Mouse (Mus musculus): Measurements from ENCODE around the gene Prdm4. TPM values are rescaled to one million over a fixed set of nuclear protein-coding genes. Genes with fewer than 3 reads are reported as not detected.

The Prdm4 gene
- total and polyA plus RNA-seq, 3 experiments: 19.0 to 27.9 (median 23.2) TPM

- Histone ChIP-seq H3K4me2 (ENCODE audit: insufficient read depth, low read depth, poor library complexity, severe bottlenecking) (no peak overlapping the region), H3K27me3 (replicated peaks) (no peaks in the 10 kb centered on the region), H3K9me3 (replicated peaks; ENCODE audit: low read length) (no peaks in the 10 kb centered on the region), H3K79me2 (replicated peaks; ENCODE audit: control insufficient read depth, extremely low read depth, insufficient read depth, poor library complexity, severe bottlenecking) (peaks cover 3% of the 10 kb centered on the region), H3K36me3 (replicated peaks in 1 of 2; ENCODE audit: control insufficient read depth in 1 of 2, insufficient read depth in 1 of 2, low read length in 1 of 2) (peaks cover 72 to 94% of the 10 kb centered on the region in 2 experiments), H3K27ac (ENCODE audit: insufficient read depth, low read depth) (no peak overlapping the region), H3K4me1 (ENCODE audit: control insufficient read depth in 1 of 2, insufficient read depth in 2 of 2) (peaks cover 3 to 34% of the 10 kb centered on the region in 2 experiments; a peak in 3 of 4 replicates), H3K4me3 (replicated peaks in 1 of 3; ENCODE audit: low read depth in 2 of 3, low read length in 2 of 3, poor library complexity in 1 of 3) (no peak overlapping the region), H3K9ac (ENCODE audit: insufficient read depth, low read depth) (no peak overlapping the region)
- DNase-seq (ENCODE audit: extremely low read depth): no peak
- no peak for TF ChIP-seq MXI1 (IDR thresholded peaks at IDR 0.05; ENCODE audit: low read depth, low read length)
- no peak for TF ChIP-seq UBTF (IDR thresholded peaks at IDR 0.05; ENCODE audit: low read depth, low read length)
- no peak for TF ChIP-seq HCFC1 (IDR thresholded peaks at IDR 0.05; ENCODE audit: low read depth, low read length)
- TF ChIP-seq RAD21 (IDR thresholded peaks at IDR 0.05; ENCODE audit: low read depth, low read length): no peak
- no peak for TF ChIP-seq RCOR1 (conservative IDR thresholded peaks at IDR 0.05; ENCODE audit: low read depth, low read length)
- TF ChIP-seq SMC3 (IDR thresholded peaks at IDR 0.05; ENCODE audit: low read depth, low read length): no peak
- dilution Hi-C loops (cut with MboI; ENCODE audit: extremely low pct_ligation_motif_present, extremely low pct_unique_long_range_greater_than_20kb, low sequenced_read_pairs) (no loop called here), in situ Hi-C loops (cut with MboI; ENCODE audit: low pct_ligation_motif_present, low pct_unique_long_range_greater_than_20kb, low sequenced_read_pairs) (no loop called here)
Observed at GRCm38 (mm10) chr10:85948483-85949196, 31.7 kb upstream of the Prdm4 start.

- H3K9me3 ChIP-seq (replicated peaks; ENCODE audit: low read length): no peaks in the 10 kb centered on the region
- H3K36me3 ChIP-seq (replicated peaks in 1 of 2; ENCODE audit: control insufficient read depth in 1 of 2, insufficient read depth in 1 of 2, low read length in 1 of 2): peaks cover 42 to 63% of the 10 kb centered on the region in 2 experiments
- no peak overlapping the region for H3K4me2 ChIP-seq (ENCODE audit: insufficient read depth, low read depth, poor library complexity, severe bottlenecking)
- no peak overlapping the region for H3K27ac ChIP-seq (ENCODE audit: insufficient read depth, low read depth)
- H3K4me3 ChIP-seq (replicated peaks in 1 of 3; ENCODE audit: low read depth in 2 of 3, low read length in 2 of 3, poor library complexity in 1 of 3): no peak overlapping the region
- dilution Hi-C loops (cut with MboI; ENCODE audit: extremely low pct_ligation_motif_present, extremely low pct_unique_long_range_greater_than_20kb, low sequenced_read_pairs) (no loop called here), in situ Hi-C loops (cut with MboI; ENCODE audit: low pct_ligation_motif_present, low pct_unique_long_range_greater_than_20kb, low sequenced_read_pairs) (no loop called here)
- no peak for DNase-seq (ENCODE audit: extremely low read depth)
- no peaks in the 10 kb centered on the region for H3K27me3 ChIP-seq (replicated peaks)
- no peaks in the 10 kb centered on the region for H3K79me2 ChIP-seq (replicated peaks; ENCODE audit: control insufficient read depth, extremely low read depth, insufficient read depth, poor library complexity, severe bottlenecking)
- H3K4me1 ChIP-seq (ENCODE audit: control insufficient read depth in 1 of 2, insufficient read depth in 2 of 2): no peaks in the 10 kb centered on the region
- no peak overlapping the region for H3K9ac ChIP-seq (ENCODE audit: insufficient read depth, low read depth)
- TF ChIP-seq ZKSCAN1 (IDR thresholded peaks at IDR 0.05; ENCODE audit: borderline replicate concordance, low read depth, low read length) (no peak), TBP (conservative IDR thresholded peaks at IDR 0.05; ENCODE audit: low read depth, low read length) (no peak), JUN (IDR thresholded peaks at IDR 0.05; ENCODE audit: insufficient read depth, low read depth, low read length) (no peak), NELFE (IDR thresholded peaks at IDR 0.05; ENCODE audit: low read depth, low read length) (no peak), HCFC1 (IDR thresholded peaks at IDR 0.05; ENCODE audit: low read depth, low read length) (no peak), MYC (IDR thresholded peaks at IDR 0.05; ENCODE audit: low read depth, low read length) (no peak), JUND (conservative IDR thresholded peaks at IDR 0.05; ENCODE audit: low read depth, low read length) (no peak), ZC3H11A (IDR thresholded peaks at IDR 0.05; ENCODE audit: low read depth, low read length) (no peak), MXI1 (IDR thresholded peaks at IDR 0.05; ENCODE audit: low read depth, low read length) (no peak), BHLHE40 (IDR thresholded peaks at IDR 0.05; ENCODE audit: low read depth, low read length) (no peak), USF1 (IDR thresholded peaks at IDR 0.05; ENCODE audit: low read depth, low read length) (no peak), ELF1 (IDR thresholded peaks at IDR 0.05; ENCODE audit: low read depth, low read length) (no peak), NRF1 (IDR thresholded peaks at IDR 0.05; ENCODE audit: low read depth, low read length) (no peak), ZMIZ1 (IDR thresholded peaks at IDR 0.05; ENCODE audit: low read depth, low read length) (no peak), MAX (IDR thresholded peaks at IDR 0.05; ENCODE audit: low read length) (no peak), CHD1 (IDR thresholded peaks at IDR 0.05; ENCODE audit: low read depth, low read length) (no peak)
Observed at GRCm38 (mm10) chr10:85936280-85936965, 19.5 kb upstream of the Prdm4 start.
